Mouse (Mus musculus) v-Abl transformed pro-B cells (cell line): ENCODE data around the gene 9230113P08Rik.
"Not testable (repeated sequence)": the region's sequence is repeated elsewhere in the genome, so short reads cannot be mapped to it uniquely, and the experiment has no call there.

Source experiments
- in situ Hi-C, 2 experiments: fragments of 400-800 bp; cut with MboI; formaldehyde crosslinking; loops; one replicate each; pipeline ENCODE4 v1.15.1; 2025; ENCODE audit not compliant: unreplicated experiment in 2 of 2

The 9230113P08Rik gene

GRCm38 (mm10) chr9:35908123-35908522, at the start of gene 9230113P08Rik:
TSS of gene 9230113P08Rik (plus strand) at chr9:35908423.
- in situ Hi-C loops, result not testable (repeated sequence)

GRCm38 (mm10) chr9:35893112-35893511, 15.1 kb upstream of the 9230113P08Rik start:
- in situ Hi-C loops, result not testable (repeated sequence)

GRCm38 (mm10) chr9:35904494-35904893, 3.7 kb upstream of the 9230113P08Rik start:
- in situ Hi-C loops, result no loop called here

GRCm38 (mm10) chr9:35930817-35931216, 22.6 kb downstream of the 9230113P08Rik start:
- in situ Hi-C loops, result no loop called here
